ENCODE assay signal across 32 mouse cellular contexts in the genomic region with DNA sequence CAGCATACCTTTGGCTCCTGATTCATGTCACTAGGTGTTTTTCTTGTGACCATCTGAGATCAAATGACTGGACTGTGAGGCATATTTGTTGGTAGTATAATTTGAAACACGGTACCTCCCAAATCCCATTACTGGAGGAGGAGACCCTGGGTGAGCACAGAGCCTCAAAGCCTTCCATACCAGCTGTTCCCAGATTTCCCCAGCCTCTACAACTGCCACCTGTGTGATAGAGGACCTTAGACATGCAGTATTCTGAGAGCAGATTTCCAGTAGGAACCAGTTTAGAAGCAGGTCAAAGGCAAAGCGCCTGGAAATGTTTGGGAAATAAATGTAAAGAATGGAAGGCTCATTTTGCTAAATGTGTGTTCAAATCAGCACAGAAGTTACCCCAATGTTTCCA. TPM values are rescaled to one million over a fixed set of nuclear protein-coding genes. Genes with fewer than 3 reads are reported as not detected.
"Had no signal": no experiment of that assay in that cellular context is flagged by ENCODE, and none has a peak within 500 bp of the region (broad histone marks: within the 10 kb centered on the region; RNA-seq: fewer than 3 reads in every experiment).

No protein-coding gene starts in this region.

- H3K4me2 ChIP-seq: heart, embryonic 12.5 days; hindbrain, embryonic 12.5 days; hindbrain, embryonic 14.5 days; intestine, embryonic 15.5 days; kidney, embryonic 15.5 days; limb, embryonic 12.5 days; liver, embryonic 11.5 days; liver, embryonic 13.5 days had no signal

- H3K27me3 ChIP-seq: heart, embryonic 12.5 days; hindbrain, embryonic 12.5 days; intestine, embryonic 15.5 days; kidney, embryonic 15.5 days; limb, embryonic 12.5 days; liver, embryonic 13.5 days had no signal

- H3K36me3 ChIP-seq: heart, embryonic 10.5 days; heart, embryonic 12.5 days; hindbrain, embryonic 10.5 days; hindbrain, embryonic 12.5 days; intestine, embryonic 15.5 days; kidney, embryonic 15.5 days; limb, embryonic 10.5 days; limb, embryonic 12.5 days; liver, embryonic 13.5 days had no signal

- H3K9me3 ChIP-seq: heart, embryonic 10.5 days; heart, embryonic 12.5 days; hindbrain, embryonic 10.5 days; hindbrain, embryonic 12.5 days; intestine, embryonic 15.5 days; kidney, embryonic 15.5 days; limb, embryonic 10.5 days; limb, embryonic 12.5 days; liver, embryonic 13.5 days had no signal

- H3K27ac ChIP-seq: gastrocnemius, adult 2 months; heart, embryonic 10.5 days; hindbrain, embryonic 10.5 days; hindbrain, embryonic 12.5 days; hindbrain, embryonic 14.5 days; intestine, embryonic 15.5 days; kidney, embryonic 15.5 days; kidney, postnatal 0 days; layer of hippocampus, adult 2 months; left cerebral cortex, adult 2 months; limb, embryonic 10.5 days; limb, embryonic 12.5 days; liver, embryonic 13.5 days had no signal

- DNase-seq: gastrocnemius, adult 2 months; gastrocnemius, postnatal 10 days; gastrocnemius, postnatal 25 days; heart, adult 18-20 months; heart, postnatal 10 days; heart, postnatal 4 days; kidney, adult 18-20 months; kidney, adult 9 months; kidney, postnatal 4 days; liver; liver, embryonic 13.5 days had no signal

- H3K9ac ChIP-seq: heart, embryonic 12.5 days; hindbrain, embryonic 12.5 days; hindbrain, embryonic 14.5 days; intestine, embryonic 15.5 days; kidney, embryonic 15.5 days; limb, embryonic 12.5 days; liver, embryonic 13.5 days had no signal

- H3K4me3 ChIP-seq: gastrocnemius, adult 2 months; heart, embryonic 10.5 days; heart, embryonic 12.5 days; hindbrain, embryonic 10.5 days; hindbrain, embryonic 12.5 days; intestine, embryonic 15.5 days; kidney, embryonic 15.5 days; layer of hippocampus, adult 2 months; left cerebral cortex, adult 2 months; limb, embryonic 10.5 days; limb, embryonic 12.5 days; liver, embryonic 13.5 days had no signal

- H3K4me1 ChIP-seq: heart, embryonic 10.5 days; heart, embryonic 12.5 days; hindbrain, embryonic 10.5 days; hindbrain, embryonic 12.5 days; intestine, embryonic 15.5 days; kidney, embryonic 15.5 days; limb, embryonic 10.5 days; limb, embryonic 12.5 days; liver, embryonic 13.5 days had no signal

- ATAC-seq: hindbrain, embryonic 16.5 days; inflammation-experienced regulatory T-cells, adult 6 months; intestine, embryonic 15.5 days; intestine, postnatal 0 days had no signal

RNA-seq across cellular contexts. Expression of a gene that starts 48.4 kb away (rescaled TPM):
- total RNA-seq: granulocyte monocyte progenitor cell, adult 5-6 weeks; heart, adult 18-20 months; heart, adult 8-10 months; heart, postnatal 10 days; heart, postnatal 25 days; heart, postnatal 4 days had no signal
- polyA plus RNA-seq: heart, embryonic 12.5 days; heart, embryonic 14.5 days; heart, embryonic 16.5 days; hindbrain, embryonic 10.5 days; hindbrain, embryonic 12.5 days; inflammation-experienced regulatory T-cells, adult 6 months had no signal
